Mouse (Mus musculus): Measurements from ENCODE around the gene Tmprss11f. TPM values are rescaled to one million over a fixed set of nuclear protein-coding genes. Genes with fewer than 3 reads are reported as not detected.

The Tmprss11f gene
- total and polyA plus RNA-seq, 3 experiments = not detected

DNA sequence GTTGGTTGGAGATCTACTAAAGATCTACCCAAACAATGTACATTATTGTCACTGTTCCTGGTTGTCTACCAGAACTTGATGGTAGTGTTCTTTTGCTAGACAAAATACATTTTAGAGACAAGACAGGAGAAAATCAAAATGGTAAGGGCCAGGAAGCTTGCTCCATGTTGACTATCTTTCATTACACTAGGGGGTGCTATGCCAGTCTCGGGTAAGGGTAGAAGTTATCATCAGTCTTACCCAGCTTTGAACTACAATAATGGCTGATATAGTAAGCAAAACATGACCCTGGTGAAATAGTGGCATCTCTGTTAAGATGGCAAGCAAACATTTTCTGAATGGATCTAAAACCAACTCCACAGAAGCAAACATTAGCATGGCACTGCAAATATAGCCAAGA, 10.4 kb downstream of the Tmprss11f start:
- Histone ChIP-seq H3K9ac (ENCODE audit: control insufficient read depth, low read depth, low read length, poor library complexity, severe bottlenecking) (no peak overlapping the region), H3K36me3 (ENCODE audit: control insufficient read depth in 1 of 2, insufficient read depth in 2 of 2, low read length in 2 of 2) (no peaks in the 10 kb centered on the region), H3K27ac (ENCODE audit: control insufficient read depth, low read depth, low read length) (no peak overlapping the region), H3K9me3 (replicated peaks; ENCODE audit: insufficient read depth, low read length) (no peaks in the 10 kb centered on the region), H3K4me3 (ENCODE audit: control insufficient read depth in 1 of 2, insufficient read depth in 1 of 2, low read depth in 2 of 2, low read length in 2 of 2) (no peak overlapping the region), H3K27me3 (ENCODE audit: control insufficient read depth in 1 of 2, insufficient read depth in 2 of 2, low read length in 2 of 2) (no peaks in the 10 kb centered on the region), H3K4me1 (ENCODE audit: control insufficient read depth in 1 of 2, insufficient read depth in 2 of 2, low read length in 2 of 2) (no peaks in the 10 kb centered on the region), H3K79me2 (ENCODE audit: control insufficient read depth, insufficient read depth, low read length, poor library complexity) (no peaks in the 10 kb centered on the region)
- DNase-seq (ENCODE audit: low read depth, low spot score) = no peak
- no peak for TF ChIP-seq POLR2AphosphoS5 (IDR thresholded peaks at IDR 0.05; ENCODE audit: borderline replicate concordance, low read depth, low read length)
- no peak for TF ChIP-seq RCOR1 (IDR thresholded peaks at IDR 0.05; ENCODE audit: low read depth, low read length)

DNA sequence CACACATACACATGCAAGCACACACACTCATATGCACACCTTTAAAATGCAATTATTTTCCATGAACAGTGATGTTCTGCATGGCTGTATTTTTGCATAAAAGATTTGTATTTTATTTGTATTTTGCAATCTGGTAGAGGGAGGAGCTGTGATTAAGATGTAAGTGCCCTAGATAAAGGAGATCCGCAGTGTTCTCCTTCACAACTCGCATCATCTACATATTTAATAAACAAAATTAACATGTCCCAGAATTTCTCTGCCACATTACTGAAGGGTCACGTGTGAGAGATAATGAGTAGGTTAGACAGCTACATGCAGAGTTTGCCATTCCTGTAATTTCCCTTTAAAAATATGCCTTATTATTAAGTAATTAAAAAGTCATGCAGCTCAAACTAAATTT, 46.3 kb downstream of the Tmprss11f start:
- no peaks in the 10 kb centered on the region for H3K36me3 ChIP-seq (ENCODE audit: control insufficient read depth in 1 of 2, insufficient read depth in 2 of 2, low read length in 2 of 2)
- H3K4me3 ChIP-seq (ENCODE audit: control insufficient read depth in 1 of 2, insufficient read depth in 1 of 2, low read depth in 2 of 2, low read length in 2 of 2) = no peak overlapping the region
- no peaks in the 10 kb centered on the region for H3K9me3 ChIP-seq (replicated peaks; ENCODE audit: insufficient read depth, low read length)
- no peaks in the 10 kb centered on the region for H3K27me3 ChIP-seq (ENCODE audit: control insufficient read depth in 1 of 2, insufficient read depth in 2 of 2, low read length in 2 of 2)
- TF ChIP-seq NELFE (IDR thresholded peaks at IDR 0.05; ENCODE audit: low read depth, low read length) (no peak), SMC3 (IDR thresholded peaks at IDR 0.05; ENCODE audit: low read depth, low read length) (no peak), UBTF (IDR thresholded peaks at IDR 0.05; ENCODE audit: borderline replicate concordance, insufficient read depth, low read depth, low read length) (no peak), ELF1 (IDR thresholded peaks at IDR 0.05; ENCODE audit: low read depth, low read length) (no peak), POLR2A (IDR thresholded peaks at IDR 0.05; ENCODE audit: control insufficient read depth in 1 of 2, insufficient read depth in 1 of 2, low read depth in 1 of 2, low read length in 2 of 2, poor library complexity in 1 of 2) (no peak), KAT2A (conservative IDR thresholded peaks at IDR 0.05; ENCODE audit: low read depth, low read length) (no peak), MYC (IDR thresholded peaks at IDR 0.05; ENCODE audit: low read depth, low read length) (no peak), HCFC1 (IDR thresholded peaks at IDR 0.05; ENCODE audit: low read depth, low read length) (no peak), GABPA (IDR thresholded peaks at IDR 0.05; ENCODE audit: low read depth, low read length) (no peak), RAD21 (IDR thresholded peaks at IDR 0.05; ENCODE audit: low read depth, low read length) (no peak), POLR2AphosphoS5 (IDR thresholded peaks at IDR 0.05; ENCODE audit: borderline replicate concordance, low read depth, low read length) (no peak), RCOR1 (IDR thresholded peaks at IDR 0.05; ENCODE audit: low read depth, low read length) (no peak), SIN3A (IDR thresholded peaks at IDR 0.05; ENCODE audit: low read length) (no peak)
- H3K9ac ChIP-seq (ENCODE audit: control insufficient read depth, low read depth, low read length, poor library complexity, severe bottlenecking) = no peak overlapping the region
- no peaks in the 10 kb centered on the region for H3K79me2 ChIP-seq (ENCODE audit: control insufficient read depth, insufficient read depth, low read length, poor library complexity)
- H3K27ac ChIP-seq (ENCODE audit: control insufficient read depth, low read depth, low read length) = no peak overlapping the region
- no peaks in the 10 kb centered on the region for H3K4me1 ChIP-seq (ENCODE audit: control insufficient read depth in 1 of 2, insufficient read depth in 2 of 2, low read length in 2 of 2)
- no peak for DNase-seq (ENCODE audit: low read depth, low spot score)

DNA sequence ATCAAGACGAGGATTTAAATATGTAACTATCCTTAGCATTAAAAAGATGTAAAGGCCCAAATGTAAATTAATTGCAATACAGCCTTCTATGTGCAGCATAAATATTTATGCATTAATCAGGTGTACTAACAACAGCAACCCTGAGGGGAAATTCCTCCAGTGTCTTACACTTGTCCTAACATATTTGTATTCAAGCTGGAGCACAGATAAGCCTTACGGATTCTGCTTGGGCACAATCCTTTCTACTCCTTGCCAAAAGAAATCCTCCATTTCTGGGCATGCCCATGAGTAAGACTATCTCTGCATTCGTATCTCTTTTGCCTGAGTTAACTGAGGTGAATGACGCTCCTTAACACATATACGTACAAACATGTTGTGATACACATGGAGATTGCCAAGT, 49.6 kb downstream of the Tmprss11f start:
- no peak for DNase-seq (ENCODE audit: low read depth, low spot score)
- no peaks in the 10 kb centered on the region for H3K9me3 ChIP-seq (replicated peaks; ENCODE audit: insufficient read depth, low read length)
- TF ChIP-seq NRF1 (IDR thresholded peaks at IDR 0.05; ENCODE audit: insufficient read depth, low read depth, low read length, poor library complexity, severe bottlenecking) = no peak
- no peak for TF ChIP-seq TCF12 (IDR thresholded peaks at IDR 0.05; ENCODE audit: low read depth, low read length)
- no peak for TF ChIP-seq ZMIZ1 (IDR thresholded peaks at IDR 0.05; ENCODE audit: low read depth, low read length)
- no peak for TF ChIP-seq POLR2AphosphoS2 (IDR thresholded peaks at IDR 0.05; ENCODE audit: low read length)
- TF ChIP-seq CHD2 (IDR thresholded peaks at IDR 0.05; ENCODE audit: low read length) = no peak
- no peak for TF ChIP-seq NELFE (IDR thresholded peaks at IDR 0.05; ENCODE audit: low read depth, low read length)
- TF ChIP-seq ETS1 (IDR thresholded peaks at IDR 0.05; ENCODE audit: low read depth, low read length) = no peak
- no peak for TF ChIP-seq CHD1 (IDR thresholded peaks at IDR 0.05; ENCODE audit: low read depth, low read length)
- no peak for TF ChIP-seq JUND (IDR thresholded peaks at IDR 0.05; ENCODE audit: low read depth, low read length)
- no peak for TF ChIP-seq ZNF384 (IDR thresholded peaks at IDR 0.05; ENCODE audit: low read depth, low read length)
- TF ChIP-seq USF2 (IDR thresholded peaks at IDR 0.05; ENCODE audit: borderline replicate concordance in 1 of 2, insufficient read depth in 1 of 2, low read depth in 1 of 2, low read length in 2 of 2) = no peak
- no peak for TF ChIP-seq GABPA (IDR thresholded peaks at IDR 0.05; ENCODE audit: low read depth, low read length)
- TF ChIP-seq MXI1 (IDR thresholded peaks at IDR 0.05; ENCODE audit: low read depth, low read length) = no peak
- TF ChIP-seq SMC3 (IDR thresholded peaks at IDR 0.05; ENCODE audit: low read depth, low read length) = no peak
- no peak overlapping the region for H3K9ac ChIP-seq (ENCODE audit: control insufficient read depth, low read depth, low read length, poor library complexity, severe bottlenecking)
- no peaks in the 10 kb centered on the region for H3K27me3 ChIP-seq (ENCODE audit: control insufficient read depth in 1 of 2, insufficient read depth in 2 of 2, low read length in 2 of 2)
- no peaks in the 10 kb centered on the region for H3K4me1 ChIP-seq (ENCODE audit: control insufficient read depth in 1 of 2, insufficient read depth in 2 of 2, low read length in 2 of 2)
- no peaks in the 10 kb centered on the region for H3K79me2 ChIP-seq (ENCODE audit: control insufficient read depth, insufficient read depth, low read length, poor library complexity)
- no peak overlapping the region for H3K4me3 ChIP-seq (ENCODE audit: control insufficient read depth in 1 of 2, insufficient read depth in 1 of 2, low read depth in 2 of 2, low read length in 2 of 2)
- no peak overlapping the region for H3K27ac ChIP-seq (ENCODE audit: control insufficient read depth, low read depth, low read length)
- no peaks in the 10 kb centered on the region for H3K36me3 ChIP-seq (ENCODE audit: control insufficient read depth in 1 of 2, insufficient read depth in 2 of 2, low read length in 2 of 2)

Data from MEL (cell line).